Mouse (Mus musculus): Measurements from ENCODE around the gene Ston1. TPM values are rescaled to one million over a fixed set of nuclear protein-coding genes. Genes with fewer than 3 reads are reported as not detected.

Gene Ston1
- polyA plus RNA-seq, 1 experiment from 2014 or later: 11.1 TPM

GRCm38 (mm10) chr17:88556176-88556575 lies 41.3 kb upstream of the Ston1 start:
- Histone ChIP-seq H3K9me3 (replicated peaks; ENCODE audit: control insufficient read depth, low read length) (no peaks in the 10 kb centered on the region), H3K4me3 (ENCODE audit: low read depth, low read length) (no peak overlapping the region), H3K27ac (ENCODE audit: low read depth, low read length) (no peak overlapping the region), H3K4me1 (ENCODE audit: control insufficient read depth, insufficient read depth, low read length) (peaks cover 8% of the 10 kb centered on the region), H3K9ac (ENCODE audit: low read depth, low read length) (no peak overlapping the region), H3K36me3 (ENCODE audit: control insufficient read depth, insufficient read depth, low read length) (0 out of 2 replicates have a peak, but pooled peaks cover 3% of the 10 kb centered on the region), H3K27me3 (ENCODE audit: control insufficient read depth, insufficient read depth, low read length) (no peaks in the 10 kb centered on the region), H3K4me2 (no peak overlapping the region)
- no peak for ATAC-seq (replicated peaks; ENCODE audit: insufficient number of reproducible peaks, low FRiP score, low TSS enrichment)
- WGBS (ENCODE audit: insufficient replicate concordance): 84% methylated on average over 13 of the region's 13 CpGs

GRCm38 (mm10) chr17:88556688-88557087 lies 40.8 kb upstream of the Ston1 start:
- Histone ChIP-seq H3K4me1 (ENCODE audit: control insufficient read depth, insufficient read depth, low read length) (peaks cover 8% of the 10 kb centered on the region), H3K27me3 (ENCODE audit: control insufficient read depth, insufficient read depth, low read length) (no peaks in the 10 kb centered on the region), H3K36me3 (ENCODE audit: control insufficient read depth, insufficient read depth, low read length) (0 out of 2 replicates have a peak, but pooled peaks cover 3% of the 10 kb centered on the region), H3K9me3 (replicated peaks; ENCODE audit: control insufficient read depth, low read length) (no peaks in the 10 kb centered on the region), H3K4me3 (ENCODE audit: low read depth, low read length) (no peak overlapping the region), H3K27ac (ENCODE audit: low read depth, low read length) (no peak overlapping the region), H3K9ac (ENCODE audit: low read depth, low read length) (no peak overlapping the region), H3K4me2 (no peak overlapping the region)
- 79% methylated on average over 4 of the region's 4 CpGs for WGBS (ENCODE audit: insufficient replicate concordance)
- no peak for ATAC-seq (replicated peaks; ENCODE audit: insufficient number of reproducible peaks, low FRiP score, low TSS enrichment)

- Histone ChIP-seq H3K4me3 (ENCODE audit: low read depth, low read length) (no peak overlapping the region), H3K9me3 (replicated peaks; ENCODE audit: control insufficient read depth, low read length) (no peaks in the 10 kb centered on the region), H3K27me3 (ENCODE audit: control insufficient read depth, insufficient read depth, low read length) (no peaks in the 10 kb centered on the region), H3K4me2 (no peak overlapping the region), H3K36me3 (ENCODE audit: control insufficient read depth, insufficient read depth, low read length) (0 out of 2 replicates have a peak, but pooled peaks cover 6% of the 10 kb centered on the region), H3K4me1 (ENCODE audit: control insufficient read depth, insufficient read depth, low read length) (peaks cover 2% of the 10 kb centered on the region; the same call in 1 of the 2 replicates), H3K27ac (ENCODE audit: low read depth, low read length) (no peak overlapping the region), H3K9ac (ENCODE audit: low read depth, low read length) (no peak overlapping the region)
- WGBS (ENCODE audit: insufficient replicate concordance): 30% methylated on average over 13 of the region's 13 CpGs
- no peak; the same call in 1 of the 2 replicates for ATAC-seq (replicated peaks; ENCODE audit: insufficient number of reproducible peaks, low FRiP score, low TSS enrichment)
Measured at GRCm38 (mm10) chr17:88558168-88558842, 39.2 kb upstream of the Ston1 start.

- WGBS (ENCODE audit: insufficient replicate concordance): 74% methylated on average over 3 of the region's 3 CpGs
- Histone ChIP-seq H3K27ac (ENCODE audit: low read depth, low read length) (no peak overlapping the region), H3K4me2 (no peak overlapping the region), H3K9ac (ENCODE audit: low read depth, low read length) (no peak overlapping the region), H3K36me3 (ENCODE audit: control insufficient read depth, insufficient read depth, low read length) (peaks cover 10% of the 10 kb centered on the region; the same call in 1 of the 2 replicates), H3K4me3 (ENCODE audit: low read depth, low read length) (no peak overlapping the region), H3K4me1 (ENCODE audit: control insufficient read depth, insufficient read depth, low read length) (0 out of 2 replicates have a peak, but pooled peaks cover 2% of the 10 kb centered on the region), H3K27me3 (ENCODE audit: control insufficient read depth, insufficient read depth, low read length) (no peaks in the 10 kb centered on the region), H3K9me3 (replicated peaks; ENCODE audit: control insufficient read depth, low read length) (no peaks in the 10 kb centered on the region)
- no peak for ATAC-seq (replicated peaks; ENCODE audit: insufficient number of reproducible peaks, low FRiP score, low TSS enrichment)
Measured at GRCm38 (mm10) chr17:88563611-88564010, 33.9 kb upstream of the Ston1 start.

GRCm38 (mm10) chr17:88569807-88570540 lies 27.5 kb upstream of the Ston1 start:
- Histone ChIP-seq H3K9ac (ENCODE audit: low read depth, low read length) (no peak overlapping the region), H3K4me1 (ENCODE audit: control insufficient read depth, insufficient read depth, low read length) (no peaks in the 10 kb centered on the region), H3K4me2 (no peak overlapping the region), H3K27me3 (ENCODE audit: control insufficient read depth, insufficient read depth, low read length) (no peaks in the 10 kb centered on the region), H3K4me3 (ENCODE audit: low read depth, low read length) (no peak overlapping the region), H3K9me3 (replicated peaks; ENCODE audit: control insufficient read depth, low read length) (no peaks in the 10 kb centered on the region), H3K27ac (ENCODE audit: low read depth, low read length) (no peak overlapping the region), H3K36me3 (ENCODE audit: control insufficient read depth, insufficient read depth, low read length) (peaks cover 20% of the 10 kb centered on the region)
- no peak for ATAC-seq (replicated peaks; ENCODE audit: insufficient number of reproducible peaks, low FRiP score, low TSS enrichment)
- 88% methylated on average over 10 of the region's 10 CpGs for WGBS (ENCODE audit: insufficient replicate concordance)

- WGBS (ENCODE audit: insufficient replicate concordance): 76% methylated on average over 11 of the region's 11 CpGs
- no peak overlapping the region for H3K4me3 ChIP-seq (ENCODE audit: low read depth, low read length)
- no peak overlapping the region for H3K4me2 ChIP-seq
- no peaks in the 10 kb centered on the region for H3K9me3 ChIP-seq (replicated peaks; ENCODE audit: control insufficient read depth, low read length)
- no peak overlapping the region for H3K27ac ChIP-seq (ENCODE audit: low read depth, low read length)
- peaks cover 23% of the 10 kb centered on the region for H3K36me3 ChIP-seq (ENCODE audit: control insufficient read depth, insufficient read depth, low read length)
- H3K9ac ChIP-seq (ENCODE audit: low read depth, low read length): no peak overlapping the region
- H3K4me1 ChIP-seq (ENCODE audit: control insufficient read depth, insufficient read depth, low read length): no peaks in the 10 kb centered on the region
- ATAC-seq (replicated peaks; ENCODE audit: insufficient number of reproducible peaks, low FRiP score, low TSS enrichment): no peak
- no peaks in the 10 kb centered on the region for H3K27me3 ChIP-seq (ENCODE audit: control insufficient read depth, insufficient read depth, low read length)
Measured at GRCm38 (mm10) chr17:88570784-88571183, 26.7 kb upstream of the Ston1 start.

- no peak for ATAC-seq (replicated peaks; ENCODE audit: insufficient number of reproducible peaks, low FRiP score, low TSS enrichment)
- no peak overlapping the region for H3K4me2 ChIP-seq
- 56% methylated on average over 5 of the region's 5 CpGs for WGBS (ENCODE audit: insufficient replicate concordance)
- H3K4me3 ChIP-seq (ENCODE audit: low read depth, low read length): no peak overlapping the region
- no peaks in the 10 kb centered on the region for H3K9me3 ChIP-seq (replicated peaks; ENCODE audit: control insufficient read depth, low read length)
- H3K9ac ChIP-seq (ENCODE audit: low read depth, low read length): no peak overlapping the region
- peaks cover 23% of the 10 kb centered on the region for H3K36me3 ChIP-seq (ENCODE audit: control insufficient read depth, insufficient read depth, low read length)
- H3K27me3 ChIP-seq (ENCODE audit: control insufficient read depth, insufficient read depth, low read length): no peaks in the 10 kb centered on the region
- H3K27ac ChIP-seq (ENCODE audit: low read depth, low read length): no peak overlapping the region
- no peaks in the 10 kb centered on the region for H3K4me1 ChIP-seq (ENCODE audit: control insufficient read depth, insufficient read depth, low read length)
Measured at GRCm38 (mm10) chr17:88574811-88575210, 22.7 kb upstream of the Ston1 start.

- WGBS (ENCODE audit: insufficient replicate concordance): 90% methylated on average over 20 of the region's 20 CpGs
- Histone ChIP-seq H3K4me1 (ENCODE audit: control insufficient read depth, insufficient read depth, low read length) (no peaks in the 10 kb centered on the region), H3K27me3 (ENCODE audit: control insufficient read depth, insufficient read depth, low read length) (no peaks in the 10 kb centered on the region), H3K36me3 (ENCODE audit: control insufficient read depth, insufficient read depth, low read length) (peaks cover 16% of the 10 kb centered on the region), H3K9me3 (replicated peaks; ENCODE audit: control insufficient read depth, low read length) (no peaks in the 10 kb centered on the region), H3K4me3 (ENCODE audit: low read depth, low read length) (no peak overlapping the region), H3K4me2 (no peak overlapping the region), H3K27ac (ENCODE audit: low read depth, low read length) (no peak overlapping the region), H3K9ac (ENCODE audit: low read depth, low read length) (no peak overlapping the region)
- no peak for ATAC-seq (replicated peaks; ENCODE audit: insufficient number of reproducible peaks, low FRiP score, low TSS enrichment)
Measured at GRCm38 (mm10) chr17:88578522-88579242, 18.8 kb upstream of the Ston1 start.

Data from heart, embryonic 11.5 days (tissue).